Mouse (Mus musculus) midbrain, embryonic 11.5 days (tissue): ENCODE results near the gene Stam. TPM values are rescaled to one million over a fixed set of nuclear protein-coding genes. Genes with fewer than 3 reads are reported as not detected.
A peak's percentile ranks its signal among the peaks of the same experiment; 100 is the strongest.

Experiments
- ATAC-seq: fragments of 200-750 bp; cut with Nextera tagmentation; 2 replicates; pipeline ENCODE4 v1.8.0; 2017; ENCODE audit warnings: moderate TSS enrichment, moderate library complexity; ENCODE audit not compliant: low FRiP score
- DNase-seq: peaks from one replicate; pipeline ENCODE4 v3.0.0; 2015; ENCODE audit warnings: low spot score; ENCODE audit errors: missing footprints
- H3K27ac ChIP-seq: fragments of 300-500 bp; sonication (generic); 2 replicates; pipeline ENCODE4 v1.5.1; 2014; ENCODE audit warnings: low read depth, low read length
- H3K27me3 ChIP-seq: fragments of 300-500 bp; sonication (generic); 2 replicates; pipeline ENCODE4 v1.6.1; 2014; ENCODE audit warnings: mild to moderate bottlenecking, low read length, moderate library complexity, mixed read lengths; ENCODE audit not compliant: control insufficient read depth, insufficient read depth
- H3K36me3 ChIP-seq: fragments of 300-500 bp; sonication (generic); 2 replicates; pipeline ENCODE4 v1.6.1; 2014; ENCODE audit warnings: mild to moderate bottlenecking, low read length, moderate library complexity, mixed read lengths; ENCODE audit not compliant: control insufficient read depth, insufficient read depth
- H3K4me1 ChIP-seq: fragments of 300-500 bp; sonication (generic); 2 replicates; pipeline ENCODE4 v1.6.1; 2014; ENCODE audit warnings: low read length; ENCODE audit not compliant: control insufficient read depth, insufficient read depth
- H3K4me2 ChIP-seq: fragments of 300-500 bp; sonication (generic); 2 replicates; pipeline ENCODE4 v1.6.1; 2014; ENCODE audit warnings: mild to moderate bottlenecking, moderate library complexity
- H3K4me3 ChIP-seq: fragments of 300-500 bp; sonication (generic); 2 replicates; pipeline ENCODE4 v1.5.1; 2014; ENCODE audit warnings: low read depth, low read length
- H3K9ac ChIP-seq: fragments of 300-500 bp; sonication (generic); 2 replicates; pipeline ENCODE4 v1.6.1; 2014; ENCODE audit warnings: low read length
- H3K9me3 ChIP-seq: fragments of 300-500 bp; sonication (generic); 2 replicates; pipeline ENCODE4 v1.6.1; 2016; ENCODE audit warnings: low read length; ENCODE audit not compliant: control insufficient read depth
- WGBS: fragments of 180-500 bp; shearing (Covaris S2); extraction: QIAGEN DNeasy Blood & Tissue Kit; methylation state at CpG from one replicate; pipeline ENCODE4 v1.1.7; 2014; 5-methylcytosine and 5-hydroxymethylcytosine counted together
- polyA plus RNA-seq: library from polyadenylated mRNA; unstranded; fragments of >200 nt; fragmentation: Nextera tagmentation; extraction: Ambion mirVana; gene quantifications from 2 replicates; pipeline ENCODE4 v1.2.1, GENCODE M21; 2014

Stam gene
- polyA plus RNA-seq, 1 experiment from 2014 or later = 103 TPM

- peaks cover 12% of the 10 kb centered on the region for H3K36me3 ChIP-seq
- DNase-seq (no peak), ATAC-seq (no peak)
- H3K27ac ChIP-seq = no peak overlapping the region
- no peaks in the 10 kb centered on the region for H3K9me3 ChIP-seq
- WGBS = 90% methylated on average over 6 of the region's 6 CpGs
- no peak overlapping the region for H3K4me2 ChIP-seq
- no peak overlapping the region for H3K4me3 ChIP-seq
- H3K9ac ChIP-seq = no peak overlapping the region
- H3K4me1 ChIP-seq = no peaks in the 10 kb centered on the region
- no peaks in the 10 kb centered on the region for H3K27me3 ChIP-seq
These were observed 65.7 kb downstream of the Stam start for GRCm38 (mm10) chr2:14139590-14139989.

- peak; percentile 42; the same call in 1 of the 2 replicates for ATAC-seq
- no peaks in the 10 kb centered on the region for H3K9me3 ChIP-seq
- no peak overlapping the region for H3K27ac ChIP-seq
- no peak for DNase-seq
- H3K4me3 ChIP-seq = no peak overlapping the region
- H3K9ac ChIP-seq = no peak overlapping the region
- H3K27me3 ChIP-seq = no peaks in the 10 kb centered on the region
- 33% methylated on average over 2 of the region's 2 CpGs for WGBS
- no peak overlapping the region for H3K4me2 ChIP-seq
- H3K36me3 ChIP-seq = peaks cover 12% of the 10 kb centered on the region
- no peaks in the 10 kb centered on the region for H3K4me1 ChIP-seq
These were observed 66.1 kb downstream of the Stam start for GRCm38 (mm10) chr2:14140044-14140443.

GRCm38 (mm10) chr2:14145311-14145710 is 71.4 kb downstream of the Stam start:
- ATAC-seq (no peak), DNase-seq (no peak)
- H3K9ac ChIP-seq = no peak overlapping the region
- H3K4me2 ChIP-seq = no peak overlapping the region
- no peak overlapping the region for H3K4me3 ChIP-seq
- no peaks in the 10 kb centered on the region for H3K9me3 ChIP-seq
- peaks cover 7% of the 10 kb centered on the region for H3K36me3 ChIP-seq
- H3K27me3 ChIP-seq = no peaks in the 10 kb centered on the region
- H3K27ac ChIP-seq = no peak overlapping the region
- 94% methylated on average over 3 of the region's 3 CpGs for whole genome bisulfite sequencing
- no peaks in the 10 kb centered on the region for H3K4me1 ChIP-seq

GRCm38 (mm10) chr2:14146913-14147312 is 73.0 kb downstream of the Stam start:
- H3K27me3 ChIP-seq = no peaks in the 10 kb centered on the region
- 84% methylated on average over 2 of the region's 2 CpGs for WGBS
- no peak for ATAC-seq
- no peak overlapping the region for H3K4me2 ChIP-seq
- no peaks in the 10 kb centered on the region for H3K9me3 ChIP-seq
- H3K9ac ChIP-seq = no peak overlapping the region
- H3K27ac ChIP-seq = no peak overlapping the region
- no peaks in the 10 kb centered on the region for H3K4me1 ChIP-seq
- no peak overlapping the region for H3K4me3 ChIP-seq
- peak; percentile 66 for DNase-seq
- H3K36me3 ChIP-seq = peaks cover 5% of the 10 kb centered on the region

GRCm38 (mm10) chr2:14150829-14151228 is 76.9 kb downstream of the Stam start:
- ATAC-seq = no peak
- no peak overlapping the region for H3K4me2 ChIP-seq
- H3K9me3 ChIP-seq = no peaks in the 10 kb centered on the region
- peak; percentile 44 for DNase-seq
- H3K4me3 ChIP-seq = no peak overlapping the region
- H3K4me1 ChIP-seq = no peaks in the 10 kb centered on the region
- H3K27me3 ChIP-seq = no peaks in the 10 kb centered on the region
- H3K9ac ChIP-seq = no peak overlapping the region
- no peaks in the 10 kb centered on the region for H3K36me3 ChIP-seq
- 96% methylated on average over 2 of the region's 2 CpGs for WGBS
- no peak overlapping the region for H3K27ac ChIP-seq

DNA sequence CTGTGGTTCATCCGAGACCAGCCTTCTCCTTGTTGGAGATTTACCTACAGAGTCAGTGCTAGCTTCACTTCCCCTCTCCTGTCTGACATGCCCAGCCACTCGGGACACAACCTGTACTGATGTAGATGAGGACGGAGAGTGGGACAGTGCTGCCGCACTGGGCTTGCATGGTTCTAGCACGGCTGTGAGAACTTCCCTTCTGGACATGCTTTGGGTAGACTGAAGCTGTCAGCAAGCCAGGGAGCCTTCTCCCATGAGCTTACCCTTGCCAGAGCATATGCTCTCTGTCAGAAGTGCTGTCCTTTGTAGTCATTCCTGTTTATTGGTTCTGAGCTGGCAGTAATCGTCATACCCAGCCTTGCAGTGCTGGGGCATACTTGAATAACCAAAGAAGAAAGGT is 78.0 kb downstream of the Stam start:
- H3K9me3 ChIP-seq = no peaks in the 10 kb centered on the region
- DNase-seq (peak; percentile 78), ATAC-seq (no peak)
- H3K4me2 ChIP-seq = no peak overlapping the region
- no peak overlapping the region for H3K4me3 ChIP-seq
- H3K4me1 ChIP-seq = no peaks in the 10 kb centered on the region
- no peak overlapping the region for H3K9ac ChIP-seq
- 94% methylated on average over 6 of the region's 6 CpGs for WGBS
- H3K27ac ChIP-seq = no peak overlapping the region
- H3K27me3 ChIP-seq = no peaks in the 10 kb centered on the region
- H3K36me3 ChIP-seq = no peaks in the 10 kb centered on the region

DNA sequence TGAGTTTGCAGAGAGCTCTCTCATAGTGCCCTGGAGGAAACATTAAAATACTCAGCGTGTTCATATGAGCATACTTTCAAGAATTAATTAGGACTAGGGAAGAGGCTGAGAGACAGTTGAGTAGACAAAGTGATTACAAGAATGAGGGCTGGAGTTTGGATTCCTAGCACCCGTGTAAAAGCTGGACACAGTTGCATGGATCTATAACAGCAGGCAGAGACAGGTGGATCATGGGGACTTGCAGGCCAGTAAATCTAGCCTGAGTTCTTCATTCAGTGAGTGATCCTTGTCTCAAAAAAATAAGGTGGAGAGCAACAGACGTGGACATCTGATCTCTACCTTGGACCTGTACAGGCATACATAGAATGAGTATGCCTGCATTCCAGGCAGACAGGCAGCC is 85.1 kb downstream of the Stam start:
- DNase-seq = no peak
- no peak overlapping the region for H3K27ac ChIP-seq
- WGBS = 89% methylated on average over 3 of the region's 3 CpGs
- no peaks in the 10 kb centered on the region for H3K36me3 ChIP-seq
- no peaks in the 10 kb centered on the region for H3K9me3 ChIP-seq
- H3K4me3 ChIP-seq = no peak overlapping the region
- no peak overlapping the region for H3K9ac ChIP-seq
- ATAC-seq = no peak
- no peaks in the 10 kb centered on the region for H3K27me3 ChIP-seq
- no peaks in the 10 kb centered on the region for H3K4me1 ChIP-seq
- no peak overlapping the region for H3K4me2 ChIP-seq

- Histone ChIP-seq H3K9ac (no peak overlapping the region), H3K36me3 (no peaks in the 10 kb centered on the region), H3K4me2 (no peak overlapping the region), H3K27me3 (no peaks in the 10 kb centered on the region), H3K4me3 (no peak overlapping the region), H3K27ac (no peak overlapping the region), H3K4me1 (no peaks in the 10 kb centered on the region), H3K9me3 (no peaks in the 10 kb centered on the region)
- DNase-seq (peak; percentile 71), ATAC-seq (no peak)
- WGBS = 89% methylated on average over 2 of the region's 2 CpGs
These were observed 85.9 kb downstream of the Stam start for GRCm38 (mm10) chr2:14159756-14160155.

GRCm38 (mm10) chr2:14164459-14165030 is 90.6 kb downstream of the Stam start:
- no peak overlapping the region for H3K27ac ChIP-seq
- ATAC-seq (no peak), DNase-seq (peak; percentile 68)
- no peaks in the 10 kb centered on the region for H3K27me3 ChIP-seq
- H3K9ac ChIP-seq = no peak overlapping the region
- no peak overlapping the region for H3K4me2 ChIP-seq
- 82% methylated on average over 5 of the region's 5 CpGs for WGBS
- no peaks in the 10 kb centered on the region for H3K9me3 ChIP-seq
- no peak overlapping the region for H3K4me3 ChIP-seq
- H3K36me3 ChIP-seq = no peaks in the 10 kb centered on the region
- H3K4me1 ChIP-seq = no peaks in the 10 kb centered on the region
